In the genomic region with DNA sequence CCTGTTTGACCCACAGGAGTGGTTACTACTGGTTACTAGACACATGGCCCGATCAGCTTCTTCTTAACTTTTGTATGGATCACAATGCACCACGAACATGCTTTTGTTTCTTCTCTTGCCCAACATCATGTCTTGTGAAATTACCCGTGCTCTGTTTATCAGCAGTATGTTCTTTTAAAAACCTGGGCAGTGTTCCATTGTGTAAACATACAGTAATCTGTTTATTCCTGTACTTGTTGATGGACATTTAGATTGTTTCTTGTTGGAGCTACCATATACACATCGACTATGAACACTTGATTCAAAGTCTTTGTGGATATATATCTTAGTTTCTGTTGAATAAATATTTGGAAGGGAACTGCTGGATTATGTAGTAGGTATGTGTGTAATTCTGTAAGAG, we compare ENCODE assay signal across 15 mouse cellular contexts.
"Had no signal": no experiment of that assay in that cellular context is flagged by ENCODE, and none has a peak within 500 bp of the region (broad histone marks: within the 10 kb centered on the region; RNA-seq: fewer than 3 reads in every experiment).

No protein-coding gene starts in this region.

- H3K4me3 ChIP-seq: kidney, embryonic 15.5 days; left cerebral cortex, adult 2 months; limb, embryonic 10.5 days; megakaryocyte, embryonic 14.5 days; midbrain, embryonic 15.5 days; neural tube, embryonic 12.5 days; stomach, embryonic 15.5 days had no signal

- H3K36me3 ChIP-seq: kidney, embryonic 15.5 days; limb, embryonic 10.5 days; midbrain, embryonic 15.5 days; neural tube, embryonic 12.5 days; stomach, embryonic 15.5 days had no signal

- ATAC-seq: hindbrain, postnatal 0 days; midbrain, embryonic 15.5 days had no signal

- DNase-seq: kidney, adult 2 months; kidney, postnatal 14 days; thymus, adult 2 months; thymus, postnatal 25 days had no signal

- H3K27me3 ChIP-seq: kidney, embryonic 15.5 days; megakaryocyte, embryonic 14.5 days; midbrain, embryonic 15.5 days; neural tube, embryonic 12.5 days; stomach, embryonic 15.5 days had no signal

- H3K9ac ChIP-seq: kidney, embryonic 15.5 days; liver, embryonic 14.5 days; midbrain, embryonic 15.5 days; neural tube, embryonic 12.5 days; stomach, embryonic 15.5 days had no signal

- H3K27ac ChIP-seq: hindbrain, postnatal 0 days; kidney, embryonic 15.5 days; left cerebral cortex, adult 2 months; limb, embryonic 10.5 days; liver, embryonic 14.5 days; macrophage; midbrain, embryonic 15.5 days; neural tube, embryonic 12.5 days; stomach, embryonic 15.5 days had no signal

- H3K4me1 ChIP-seq: kidney, embryonic 15.5 days; limb, embryonic 10.5 days; midbrain, embryonic 15.5 days; neural tube, embryonic 12.5 days; stomach, embryonic 15.5 days had no signal

- H3K9me3 ChIP-seq: kidney, embryonic 15.5 days; limb, embryonic 10.5 days; megakaryocyte, embryonic 14.5 days; midbrain, embryonic 15.5 days; neural tube, embryonic 12.5 days; stomach, embryonic 15.5 days had no signal

- H3K4me2 ChIP-seq: kidney, embryonic 15.5 days; midbrain, embryonic 11.5 days; midbrain, embryonic 15.5 days; neural tube, embryonic 12.5 days; stomach, embryonic 15.5 days had no signal
